Mouse (Mus musculus): ENCODE measurements around the gene Ccnt1.

Ccnt1 gene

GRCm38 (mm10) chr15:98570873-98571538 lies at the start of gene Ccnt1, which contains the start of gene 4930415O20Rik:
Gene Ccnt1, minus strand, starts transcription at chr15:98570923.
Gene 4930415O20Rik, plus strand, starts transcription at chr15:98571004.
- no peak for DNase-seq

GRCm38 (mm10) chr15:98617176-98617537 lies 46.4 kb upstream of the Ccnt1 start:
- DNase-seq = no peak

GRCm38 (mm10) chr15:98616362-98617175 lies 45.8 kb upstream of the Ccnt1 start:
- DNase-seq = no peak

GRCm38 (mm10) chr15:98615751-98616150 lies 45.0 kb upstream of the Ccnt1 start:
- DNase-seq = no peak

- no peak for DNase-seq
Observed at GRCm38 (mm10) chr15:98614971-98615370, 44.2 kb upstream of the Ccnt1 start.

- no peak for DNase-seq
Observed at GRCm38 (mm10) chr15:98614551-98614950, 43.8 kb upstream of the Ccnt1 start.

GRCm38 (mm10) chr15:98612229-98612628 lies 41.5 kb upstream of the Ccnt1 start:
- no peak for DNase-seq

GRCm38 (mm10) chr15:98610131-98610633 lies 39.5 kb upstream of the Ccnt1 start:
- DNase-seq = no peak

- peak; percentile 72 for DNase-seq
Observed at GRCm38 (mm10) chr15:98609331-98610130, 38.8 kb upstream of the Ccnt1 start, which contains the start of gene Adcy6. Gene Adcy6, minus strand, starts transcription at chr15:98610076.

GRCm38 (mm10) chr15:98608784-98609250 lies 38.1 kb upstream of the Ccnt1 start:
- no peak for DNase-seq

- DNase-seq = no peak
Observed at GRCm38 (mm10) chr15:98608058-98608783, 37.5 kb upstream of the Ccnt1 start.

- DNase-seq = no peak
Observed at GRCm38 (mm10) chr15:98607557-98607956, 36.8 kb upstream of the Ccnt1 start.

- no peak for DNase-seq
Observed at GRCm38 (mm10) chr15:98606739-98607138, 36.0 kb upstream of the Ccnt1 start.

- DNase-seq = no peak
Observed at GRCm38 (mm10) chr15:98606051-98606536, 35.4 kb upstream of the Ccnt1 start.

- no peak for DNase-seq
Observed at GRCm38 (mm10) chr15:98604041-98604575, 33.4 kb upstream of the Ccnt1 start.

GRCm38 (mm10) chr15:98602921-98603458 lies 32.3 kb upstream of the Ccnt1 start:
- DNase-seq = no peak

- DNase-seq = no peak
Observed at GRCm38 (mm10) chr15:98602191-98602881, 31.6 kb upstream of the Ccnt1 start.

GRCm38 (mm10) chr15:98601832-98602190 lies 31.1 kb upstream of the Ccnt1 start:
- no peak for DNase-seq

GRCm38 (mm10) chr15:98600036-98600709 lies 29.4 kb upstream of the Ccnt1 start:
- no peak for DNase-seq

GRCm38 (mm10) chr15:98596609-98597008 lies 25.9 kb upstream of the Ccnt1 start:
- DNase-seq = no peak

Data from layer of hippocampus, adult 9-11 months (tissue).